Mouse (Mus musculus) Patski (cell line): ENCODE measurements at regions not wholly inside any gene's neighbourhood (a gene's known extent, or its start where the extent isn't known, plus 50 kb on each side); places are given as distances from the start of the nearest gene placed in this dataset.
"Not testable (repeated sequence)": the region's sequence is repeated elsewhere in the genome, so short reads cannot be mapped to it uniquely, and the experiment has no call there.

Source experiments
- ATAC-seq: fragments of 100-300 bp; one replicate; pipeline ENCODE4 v1.8.0; 2021
- CTCF ChIA-PET: fragments of 350-600 bp; sonication (Branson Sonifier 250); formaldehyde crosslinking; loops from one replicate; lab custom pipeline; 2022; ENCODE audit warnings: inconsistent platforms; lab: Charles Lee
- POLR2A ChIA-PET: fragments of 350-600 bp; sonication (Branson Sonifier 250); formaldehyde crosslinking; loops from one replicate; lab custom pipeline; 2022; ENCODE audit warnings: antibody characterized with exemption, inconsistent platforms; lab: Charles Lee
- DNase-seq: peaks from one replicate; pipeline ENCODE4 v3.0.0-alpha.2; 2011; ENCODE audit warnings: low read depth, low spot score
- H3K27me3 ChIP-seq: fragments of 371-371 bp; one replicate; pipeline ENCODE4 v1.5.1; 2021
- CTCF ChIP-seq: fragments of 100-300 bp; IDR thresholded peaks from one replicate; pipeline ENCODE4 v1.5.1; 2021
- in situ Hi-C: fragments of 300-500 bp; cut with MboI; formaldehyde crosslinking; loops from 3 replicates; pipeline ENCODE4 v1.11.1; 2018; ENCODE audit warnings: low pct_unique_long_range_greater_than_20kb, mixed read lengths

DNA sequence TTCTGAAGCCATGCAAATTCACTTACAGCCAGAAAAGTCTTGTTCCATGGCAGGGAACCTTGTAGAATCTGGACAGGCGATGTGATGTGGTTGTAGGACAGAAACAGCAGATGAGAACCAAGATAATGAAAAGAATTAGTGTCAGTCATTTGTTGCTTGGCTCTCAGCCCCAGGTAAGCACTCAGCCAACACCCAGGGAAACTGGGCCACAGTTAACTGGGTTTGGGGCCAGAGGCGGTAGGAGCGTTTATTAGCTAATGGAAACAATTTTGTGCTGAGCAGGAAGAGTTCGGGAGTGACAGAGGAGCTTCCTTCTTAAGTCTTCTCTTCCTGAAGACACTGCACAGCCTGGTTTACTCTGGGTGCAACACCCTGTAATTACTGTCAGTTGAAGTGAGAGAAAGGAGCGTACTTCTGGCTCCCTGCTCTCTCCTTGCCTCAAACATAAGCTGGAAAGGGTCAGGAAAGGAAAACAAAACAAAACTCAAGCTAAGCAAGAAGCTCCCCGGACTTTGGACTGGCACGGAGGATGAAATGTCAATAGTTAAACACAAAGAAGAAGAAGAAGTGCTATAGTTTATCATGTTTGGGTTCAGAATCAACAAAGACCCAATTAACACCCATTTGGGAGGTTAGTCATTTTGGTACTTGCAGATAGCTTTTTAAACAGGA, 100.4 kb downstream of the Enc1 start:
- TF ChIP-seq CTCF = no peak
- H3K27me3 ChIP-seq = no peaks in the 10 kb centered on the region
- in situ Hi-C loops = no loop called here
- ChIA-PET POLR2A (interaction anchor here (1.0 kb wide), 1 partner anchor 10 kb away, joined by 3 read pairs; no protein-coding TSS in a partner anchor), CTCF (interaction anchor here (1.1 kb wide), 1 partner anchor 9 kb away, joined by 3 read pairs; no protein-coding TSS in a partner anchor)
- ATAC-seq = no peak
- no peak for DNase-seq

DNA sequence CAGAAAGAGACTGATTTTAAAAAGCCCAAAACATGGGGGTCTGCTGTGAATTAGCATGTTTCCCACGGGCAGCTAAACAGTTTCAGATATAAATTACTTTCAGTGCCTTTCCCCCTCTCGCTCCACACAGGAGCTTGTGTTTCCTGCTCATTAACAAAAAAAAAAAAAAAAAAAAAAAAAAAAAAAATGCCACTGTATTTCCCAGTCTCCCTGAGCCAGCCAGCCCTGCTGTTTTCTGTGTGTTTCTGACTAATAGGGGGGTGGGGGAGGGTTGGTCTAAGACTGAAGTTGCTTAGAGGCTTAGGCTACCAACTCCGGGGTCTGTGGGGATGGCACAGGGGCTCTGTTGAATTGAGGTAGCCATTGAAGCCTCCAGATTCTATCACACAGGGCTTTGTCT, 97.0 kb downstream of the Enc1 start:
- H3K27me3 ChIP-seq = no peaks in the 10 kb centered on the region
- DNase-seq (no peak), ATAC-seq (no peak)
- in situ Hi-C loops = no loop called here
- TF ChIP-seq CTCF = no peak
- CTCF ChIA-PET = interaction anchor here (0.7 kb wide), 1 partner anchor 504 kb away, joined by 3 read pairs; no protein-coding TSS in a partner anchor
- POLR2A ChIA-PET = no interaction called here

DNA sequence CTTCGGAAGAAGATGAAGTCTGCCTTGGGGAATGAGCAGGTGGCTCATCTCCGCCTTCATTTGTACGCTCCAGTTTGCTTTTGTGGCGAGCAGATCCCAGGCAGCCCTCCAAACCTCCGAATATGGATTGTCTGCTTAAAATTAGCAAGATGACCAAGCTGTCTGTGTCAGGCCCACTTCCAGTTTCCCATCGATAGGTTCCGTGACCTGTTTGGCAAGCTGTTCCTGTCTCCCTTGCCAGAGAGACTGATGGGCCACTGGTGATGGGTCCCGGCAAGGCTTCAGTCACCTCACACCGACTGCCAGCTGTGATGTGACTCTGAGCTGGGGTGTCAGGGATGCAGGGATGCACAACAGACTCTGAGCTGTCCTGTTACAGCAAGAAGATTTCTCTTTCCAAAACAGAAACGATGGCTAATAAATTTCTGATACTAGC, 96.4 kb downstream of the Enc1 start:
- ChIA-PET CTCF (interaction anchor here (0.7 kb wide), 1 partner anchor 505 kb away, joined by 3 read pairs; no protein-coding TSS in a partner anchor), POLR2A (no interaction called here)
- H3K27me3 ChIP-seq = no peaks in the 10 kb centered on the region
- DNase-seq = no peak
- ATAC-seq = no peak
- TF ChIP-seq CTCF = no peak
- in situ Hi-C loops = no loop called here

DNA sequence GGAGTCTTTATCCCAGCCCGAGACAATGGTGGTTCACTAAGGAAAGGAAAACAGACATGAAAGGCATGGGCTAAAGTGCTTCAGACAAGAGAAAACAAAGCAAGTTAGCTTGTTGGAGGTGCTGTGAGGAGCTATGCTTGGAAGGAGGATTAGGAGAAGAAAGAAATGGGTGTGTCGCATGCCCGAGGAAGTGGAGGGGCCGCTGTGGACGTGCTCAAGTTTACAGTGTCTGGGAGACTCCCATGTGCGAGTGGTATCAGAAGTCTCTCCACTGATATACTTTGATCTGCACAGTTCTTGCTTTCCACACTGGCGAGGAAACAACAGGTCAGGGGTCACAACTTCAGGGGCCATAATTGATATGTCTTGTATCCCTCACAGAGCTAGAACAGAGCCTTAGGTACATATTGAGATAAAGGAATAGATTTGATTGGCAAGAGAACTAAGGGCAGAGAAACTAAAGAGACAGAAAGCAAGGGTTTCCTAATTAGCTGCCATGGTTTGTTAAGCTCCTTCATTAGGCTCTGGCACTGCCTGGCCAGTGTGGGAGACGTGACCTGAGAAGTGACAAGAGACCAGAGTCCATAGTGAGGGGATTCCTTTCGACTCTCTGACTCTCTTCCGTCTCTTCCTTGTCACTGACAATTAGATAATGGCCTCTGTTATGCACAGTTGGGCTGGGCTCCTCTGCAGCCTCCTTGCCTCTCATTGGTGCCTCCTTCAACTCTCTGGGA, 93.1 kb downstream of the Enc1 start:
- ChIA-PET CTCF (interaction anchor here (1.0 kb wide), 1 partner anchor 24 kb away, joined by 3 read pairs; no protein-coding TSS in a partner anchor), POLR2A (no interaction called here)
- no peak for TF ChIP-seq CTCF
- no peaks in the 10 kb centered on the region for H3K27me3 ChIP-seq
- in situ Hi-C loops = no loop called here
- DNase-seq (no peak), ATAC-seq (no peak)

DNA sequence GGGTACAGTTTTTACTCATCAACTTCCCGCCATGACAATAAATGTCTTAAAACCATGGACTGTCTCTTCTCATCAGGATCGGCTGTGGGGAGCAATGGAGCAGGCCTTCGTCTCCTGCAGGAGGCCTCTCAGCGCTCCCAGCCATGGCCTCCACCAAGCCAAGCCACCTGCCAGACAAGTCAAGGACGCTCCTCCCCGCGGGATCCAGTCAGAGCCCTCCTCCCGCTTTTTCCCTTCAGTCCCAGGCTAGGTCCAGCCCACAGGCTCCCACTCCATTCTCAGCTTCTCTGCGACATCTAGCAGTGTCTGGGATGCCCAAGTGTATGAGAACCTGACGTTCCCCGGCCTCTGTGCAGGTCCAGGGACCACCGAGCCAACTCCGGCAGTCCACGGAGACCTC, 90.2 kb downstream of the Enc1 start:
- DNase-seq (no peak), ATAC-seq (no peak)
- ChIA-PET CTCF (no interaction called here), POLR2A (no interaction called here)
- no peaks in the 10 kb centered on the region for H3K27me3 ChIP-seq
- no peak for TF ChIP-seq CTCF
- in situ Hi-C loops = no loop called here

DNA sequence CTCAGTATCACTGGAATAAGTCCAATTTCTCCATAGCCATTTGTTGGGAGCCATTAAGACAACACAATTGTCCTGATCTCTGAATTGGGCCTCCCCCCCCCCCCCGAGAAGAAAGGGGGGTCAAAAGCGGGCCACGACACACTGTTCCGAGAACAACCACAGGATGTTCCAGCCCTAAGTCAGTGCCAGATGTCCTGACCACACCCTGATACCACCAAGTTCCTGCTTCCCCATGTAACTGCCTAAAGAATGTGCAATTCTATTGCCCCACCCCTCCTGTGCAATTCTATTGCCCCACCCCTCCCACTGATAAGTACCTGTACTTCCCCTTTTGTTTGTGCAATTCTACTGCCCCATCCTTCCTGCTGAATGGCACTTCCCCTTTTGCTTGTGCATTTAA, 80.4 kb downstream of the Enc1 start:
- H3K27me3 ChIP-seq, in situ Hi-C loops, DNase-seq, ATAC-seq, CTCF ChIA-PET, POLR2A ChIA-PET: not testable (repeated sequence)

DNA sequence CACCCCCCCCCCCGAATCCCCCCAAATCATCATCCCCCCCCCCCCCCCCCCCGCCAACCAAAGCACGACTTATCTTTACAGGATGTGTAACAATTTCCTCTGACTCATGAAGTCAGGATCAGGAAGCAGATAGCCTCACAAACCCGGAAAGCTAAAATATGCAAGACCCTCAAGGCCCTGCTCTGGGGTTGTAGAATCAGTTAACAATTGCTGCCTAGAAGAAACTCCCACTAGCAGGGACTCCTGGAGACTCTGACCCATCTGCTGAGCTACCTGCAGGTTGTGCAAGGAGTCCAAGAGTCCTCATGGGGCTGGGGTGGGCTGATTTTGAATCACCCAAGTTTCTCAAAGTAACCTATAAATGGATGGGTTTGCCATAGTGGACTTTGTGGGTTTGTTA, 79.9 kb downstream of the Enc1 start:
- H3K27me3 ChIP-seq = no peaks in the 10 kb centered on the region
- ATAC-seq = no peak
- TF ChIP-seq CTCF = no peak
- POLR2A ChIA-PET = no interaction called here
- CTCF ChIA-PET = interaction anchor here (1.1 kb wide), 1 partner anchor 65 kb away, joined by 3 read pairs; no protein-coding TSS in a partner anchor
- in situ Hi-C loops = no loop called here
- no peak for DNase-seq

DNA sequence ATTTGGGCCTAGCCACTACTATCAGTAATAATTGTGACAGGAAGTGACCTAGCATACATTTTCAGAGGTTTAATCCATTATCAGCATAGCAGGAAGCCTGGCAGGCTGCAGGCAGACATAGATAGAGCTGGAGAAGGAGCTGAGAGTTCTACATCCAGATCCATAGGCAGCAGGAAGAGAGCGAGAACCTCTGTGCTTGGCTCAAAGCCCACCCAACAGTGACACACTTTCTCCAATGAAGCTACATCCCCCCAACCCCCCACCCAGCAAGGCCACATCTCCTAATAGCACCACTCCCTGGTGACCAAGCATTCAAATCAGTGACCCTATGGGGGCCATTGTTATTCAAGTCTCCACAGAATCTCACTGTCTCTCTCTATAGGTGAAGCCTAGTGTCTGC, 79.4 kb downstream of the Enc1 start:
- DNase-seq (no peak), ATAC-seq (no peak)
- ChIA-PET POLR2A (no interaction called here), CTCF (interaction anchor here (1.1 kb wide), 1 partner anchor 64 kb away, joined by 3 read pairs; no protein-coding TSS in a partner anchor)
- no peak for TF ChIP-seq CTCF
- no peaks in the 10 kb centered on the region for H3K27me3 ChIP-seq
- in situ Hi-C loops = no loop called here

DNA sequence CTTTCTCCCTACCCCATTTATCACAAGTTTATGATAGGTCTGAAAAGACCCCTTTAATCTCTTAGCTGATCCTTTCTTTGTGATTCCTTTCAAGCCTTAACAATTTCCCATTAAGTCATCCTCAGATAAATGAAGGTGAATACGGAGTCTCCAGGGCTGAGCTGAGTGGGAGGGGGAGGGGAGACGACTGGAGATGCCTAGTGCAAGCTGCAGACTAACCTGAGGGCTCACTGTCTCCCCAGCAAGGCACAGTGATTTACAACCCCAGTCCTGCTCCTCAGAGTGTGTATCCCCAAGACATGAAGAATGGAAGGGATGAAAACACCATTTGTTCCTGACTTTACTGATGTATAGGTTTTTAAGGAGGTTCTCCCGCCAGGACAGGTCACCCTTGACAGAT, 76.7 kb downstream of the Enc1 start:
- in situ Hi-C loops = no loop called here
- ChIA-PET CTCF (no interaction called here), POLR2A (interaction anchor here (0.8 kb wide), 1 partner anchor 31 kb away, joined by 9 read pairs; no protein-coding TSS in a partner anchor)
- DNase-seq (no peak), ATAC-seq (no peak)
- no peaks in the 10 kb centered on the region for H3K27me3 ChIP-seq
- no peak for TF ChIP-seq CTCF

DNA sequence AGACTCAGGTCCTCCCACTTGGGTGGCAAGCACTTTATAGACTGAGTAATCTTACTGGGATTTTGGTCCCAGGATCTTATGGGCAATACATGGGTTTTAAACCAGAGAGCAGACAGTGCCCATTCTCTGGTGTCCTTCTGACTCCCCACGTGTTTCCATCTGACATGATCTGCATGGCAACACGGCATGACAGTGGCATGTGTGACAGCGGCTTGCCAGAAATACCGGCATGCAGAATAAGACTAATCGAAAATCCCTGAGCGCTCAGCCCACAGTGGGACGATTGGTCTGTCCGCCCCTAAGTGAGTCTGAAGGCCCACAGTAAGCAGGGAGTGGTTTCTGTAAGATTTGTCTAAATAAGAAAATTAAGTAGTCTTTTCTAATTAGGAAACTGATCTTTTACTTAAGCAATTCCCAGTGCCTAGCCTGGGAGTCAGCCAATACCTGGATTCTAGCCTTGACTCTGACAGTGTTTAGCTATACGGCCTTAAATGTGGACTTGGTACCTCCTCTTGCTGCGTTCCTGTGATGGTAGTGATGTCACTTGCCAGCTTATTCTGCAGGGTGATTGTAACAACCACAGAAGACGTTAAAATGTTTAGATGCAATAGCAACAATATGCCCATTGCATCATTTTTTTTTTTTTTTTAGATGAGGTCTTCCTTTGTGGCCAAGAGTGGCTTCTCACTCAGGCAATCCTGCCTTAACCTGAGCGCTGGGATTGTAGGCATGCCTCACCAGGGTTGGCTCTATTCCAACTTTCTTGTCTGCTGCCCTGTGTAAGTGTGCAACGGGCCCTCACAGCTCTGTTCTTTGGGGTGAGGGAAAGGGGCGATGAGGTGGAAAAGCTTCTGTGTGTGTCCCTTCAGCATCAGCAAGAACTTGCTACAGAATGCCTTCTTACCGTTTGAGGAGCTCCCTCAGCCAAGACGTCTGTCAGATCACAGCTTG, 71.8 kb downstream of the Enc1 start:
- ChIA-PET POLR2A (no interaction called here), CTCF (no interaction called here)
- in situ Hi-C loops = no loop called here
- DNase-seq (peak; percentile 37), ATAC-seq (no peak)
- TF ChIP-seq CTCF = no peak
- no peaks in the 10 kb centered on the region for H3K27me3 ChIP-seq
